Mouse (Mus musculus) large intestine, adult 2 months (tissue): ENCODE results near the gene Mcm2. TPM values are rescaled to one million over a fixed set of nuclear protein-coding genes. Genes with fewer than 3 reads are reported as not detected.

Experiments used
- DNase-seq: peaks from one replicate; pipeline ENCODE4 v3.0.0-alpha.2; 2012; ENCODE audit warnings: low read depth, low spot score
- WGBS: fragments of 180-500 bp; shearing (Covaris S2); methylation state at CpG from one replicate; pipeline ENCODE4 v1.1.7; 2018; 5-methylcytosine and 5-hydroxymethylcytosine counted together
- polyA plus RNA-seq: library from polyadenylated mRNA; depleted of rRNA; stranded (reverse); fragments of >200 nt; gene quantifications from 2 replicates; pipeline ENCODE4 v1.2.3, GENCODE M21; 2012

Gene Mcm2
- polyA plus RNA-seq, 1 experiment, result 27.9 TPM

DNA sequence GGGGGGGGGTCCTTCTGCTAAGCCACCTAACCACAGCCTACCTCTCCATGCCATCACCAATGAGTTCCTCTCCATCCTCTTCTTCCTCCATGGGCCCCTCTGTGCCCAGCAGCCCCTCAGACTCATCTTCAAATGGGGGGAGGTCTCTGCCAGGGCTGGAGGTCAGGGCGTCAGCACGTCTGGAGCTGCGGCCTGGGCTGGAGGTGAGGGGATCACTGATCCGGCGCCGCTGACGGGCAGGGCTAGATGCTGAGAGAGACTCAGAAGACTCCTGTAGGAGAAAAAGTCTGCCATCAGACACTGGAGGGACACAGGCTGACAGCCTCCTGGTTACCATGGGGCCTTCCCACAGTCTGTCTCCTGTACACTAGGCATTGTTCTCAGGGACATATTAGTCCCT is 1.3 kb downstream of the Mcm2 start:
- WGBS, result 85% methylated on average over 7 of the region's 7 CpGs
- DNase-seq, result no peak

DNA sequence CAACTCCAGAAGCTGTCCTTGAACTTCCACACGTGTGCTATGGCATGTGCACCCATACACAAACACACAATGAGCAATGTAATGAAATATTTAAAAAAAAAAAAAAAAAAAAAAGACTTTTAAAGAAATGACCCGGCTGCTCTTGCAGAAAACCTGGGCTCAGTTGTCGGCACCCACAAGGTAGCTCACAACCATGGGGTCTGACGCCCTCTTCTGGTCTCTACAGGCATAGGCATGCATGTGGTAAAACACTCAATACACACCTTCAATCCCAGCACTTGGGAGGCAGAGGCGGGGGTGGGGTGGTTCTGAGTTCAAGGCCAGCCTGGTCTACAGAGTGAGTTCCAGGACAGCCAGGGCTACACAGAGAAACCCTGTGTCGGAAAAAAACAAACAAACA is 2.6 kb downstream of the Mcm2 start:
- DNase-seq, result no peak
- WGBS, result 75% methylated on average over 6 of the region's 6 CpGs

DNA sequence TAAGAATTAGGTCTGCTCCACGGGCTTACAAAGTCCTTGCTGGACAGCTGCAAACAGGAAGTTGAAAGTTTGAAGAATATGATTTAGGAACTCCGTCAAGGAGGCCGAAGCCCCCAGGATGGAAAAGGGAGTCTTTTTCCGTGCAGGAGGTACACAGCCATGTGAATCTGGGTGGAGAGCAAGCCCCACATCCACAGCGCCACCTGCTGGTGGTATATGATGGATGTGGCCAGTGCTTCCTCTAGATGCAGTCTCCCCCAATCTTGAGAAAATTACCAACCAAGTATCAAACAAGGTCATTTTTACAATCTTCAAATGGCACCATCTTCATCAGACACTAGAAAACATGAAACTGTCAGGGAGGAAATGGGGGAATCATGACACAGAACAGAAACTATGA is 5.0 kb downstream of the Mcm2 start:
- WGBS, result 55% methylated on average over 5 of the region's 5 CpGs
- no peak for DNase-seq

GRCm38 (mm10) chr6:88890832-88891231 is 7.7 kb downstream of the Mcm2 start:
- no peak for DNase-seq
- WGBS, result 88% methylated on average over 7 of the region's 7 CpGs

- no peak for DNase-seq
- WGBS, result 87% methylated on average over 13 of the region's 13 CpGs
Observed at GRCm38 (mm10) chr6:88889410-88890042, 9.1 kb downstream of the Mcm2 start.

- WGBS, result 86% methylated on average over 2 of the region's 2 CpGs
- DNase-seq, result no peak
Observed at GRCm38 (mm10) chr6:88886417-88886967, 12.1 kb downstream of the Mcm2 start.

DNA sequence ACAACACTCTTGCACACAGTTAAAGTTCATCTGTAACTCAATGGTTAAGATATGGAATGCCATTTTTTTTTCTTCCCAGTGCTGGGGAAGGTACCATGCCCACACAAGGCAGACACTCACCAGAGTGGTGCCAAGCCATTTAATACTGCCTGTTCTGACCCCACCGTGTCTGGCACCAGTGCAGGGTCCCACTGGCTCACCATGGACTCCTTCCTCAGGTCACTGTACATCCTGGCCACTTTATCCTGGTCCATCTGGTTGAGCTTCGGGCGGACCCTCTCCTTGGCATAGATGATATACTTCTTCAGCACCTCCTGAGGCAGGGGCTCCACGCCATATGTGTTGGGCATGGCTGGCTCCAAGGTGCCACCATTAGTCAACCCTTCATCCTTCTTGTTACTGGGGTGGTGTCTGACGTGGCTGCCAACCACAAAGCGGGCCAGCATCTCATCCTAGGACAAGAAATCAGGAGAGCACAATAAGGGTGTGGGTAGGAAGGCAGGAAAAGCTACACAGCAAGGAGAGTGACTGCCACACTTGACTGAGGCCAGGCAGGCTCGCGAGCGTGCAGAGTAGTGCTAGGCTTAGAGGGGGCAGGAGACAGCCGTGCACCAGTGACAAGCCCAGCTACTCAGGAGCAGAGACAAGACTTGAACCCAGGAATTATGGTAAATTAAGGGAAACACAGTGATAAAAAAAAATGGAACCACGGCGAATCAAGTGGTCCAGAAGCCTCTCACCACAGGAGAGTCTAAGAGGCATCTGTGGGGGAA is 12.8 kb downstream of the Mcm2 start:
- WGBS, result 93% methylated on average over 12 of the region's 12 CpGs
- no peak for DNase-seq

- no peak for DNase-seq
- WGBS, result 94% methylated on average over 17 of the region's 17 CpGs
Observed at GRCm38 (mm10) chr6:88884690-88885089, 13.9 kb downstream of the Mcm2 start.

- 75% methylated on average over 10 of the region's 10 CpGs for WGBS
- DNase-seq, result no peak
Observed at GRCm38 (mm10) chr6:88884195-88884594, 14.4 kb downstream of the Mcm2 start.

- DNase-seq, result no peak
- WGBS, result 82% methylated on average over 7 of the region's 7 CpGs
Observed at GRCm38 (mm10) chr6:88881334-88881733, 17.2 kb downstream of the Mcm2 start.

GRCm38 (mm10) chr6:88879471-88879870 is 19.1 kb downstream of the Mcm2 start:
- WGBS, result 68% methylated on average over 4 of the region's 4 CpGs
- DNase-seq, result no peak

DNA sequence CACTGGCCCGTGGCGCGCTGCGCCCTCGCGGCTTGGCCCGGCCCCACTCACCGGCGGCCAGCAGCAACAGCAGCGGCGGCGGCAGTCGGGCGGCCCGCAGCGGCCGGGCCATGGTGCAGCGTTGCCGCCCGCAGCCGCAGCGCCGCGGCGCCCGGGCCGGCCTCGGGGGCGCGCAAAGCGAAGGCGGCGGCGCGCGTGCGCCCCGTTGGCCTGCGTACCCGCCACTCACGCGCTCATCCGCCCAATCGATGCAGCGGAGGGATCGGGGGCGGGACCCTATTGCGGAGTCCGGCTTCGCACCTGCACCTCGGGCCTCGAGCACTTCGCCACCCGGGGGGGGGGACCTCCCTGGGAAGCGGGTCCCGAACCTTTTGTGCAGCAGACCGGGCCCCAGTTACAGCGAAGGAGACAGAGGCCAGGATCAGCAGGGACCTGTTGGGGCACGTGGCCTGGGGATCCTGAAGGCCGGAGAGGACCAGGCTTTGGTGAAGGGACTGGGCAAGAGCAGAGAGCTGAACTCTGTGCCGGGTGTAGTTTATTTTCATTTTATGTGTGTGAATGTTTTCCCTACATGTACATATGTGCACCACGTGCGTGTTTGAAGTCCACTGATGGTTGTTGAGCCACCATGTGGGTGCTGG is 23.6 kb downstream of the Mcm2 start, which contains the start of gene Podxl2:
Podxl2 (minus strand) TSS at position 177 of the 641 bp plus-strand sequence.
- 6% methylated on average over 63 of the region's 63 CpGs for WGBS
- DNase-seq, result no peak

DNA sequence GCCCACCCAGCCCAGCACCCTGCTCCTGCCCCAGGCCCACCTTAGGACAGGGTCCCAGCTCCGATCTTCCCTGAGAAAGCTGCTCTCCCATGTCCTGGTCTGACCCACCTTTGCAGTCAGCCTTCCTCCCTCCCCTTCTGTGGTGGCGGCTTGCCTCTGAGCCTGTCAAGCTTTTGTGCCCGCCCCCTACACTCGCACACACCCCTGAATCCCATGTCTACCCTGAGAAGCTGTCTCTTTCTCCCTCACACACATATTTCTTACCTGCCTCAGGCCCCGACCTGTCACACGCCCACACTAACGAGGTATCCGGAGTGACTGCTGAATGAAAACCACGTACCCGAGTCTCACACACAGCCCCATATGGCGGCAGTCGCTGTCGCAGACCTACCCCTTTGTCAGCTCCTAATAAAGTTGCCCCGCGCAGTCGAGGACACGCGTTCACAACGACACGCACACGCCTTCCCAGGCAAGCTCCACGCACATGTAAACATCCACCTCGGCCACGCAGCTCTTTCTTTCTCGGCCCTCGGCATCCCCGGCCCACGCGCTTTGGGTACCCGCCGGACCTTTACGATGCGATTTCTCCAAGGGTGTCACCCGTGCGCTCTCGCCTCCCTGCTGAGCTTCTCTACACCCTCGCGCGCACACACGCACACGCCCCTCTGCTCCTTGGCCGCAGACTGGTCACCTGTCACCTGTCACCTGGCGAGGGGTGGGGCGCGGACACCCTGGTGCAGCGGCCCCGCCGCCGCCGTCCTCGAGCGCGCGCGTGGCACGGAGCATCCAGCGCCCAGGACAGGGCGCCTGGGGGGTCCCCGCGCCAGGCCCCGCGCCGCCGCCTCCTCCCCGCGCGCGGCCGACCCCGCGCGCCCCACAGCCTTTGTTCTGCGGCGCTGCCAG is 24.4 kb downstream of the Mcm2 start:
- no peak for DNase-seq

DNA sequence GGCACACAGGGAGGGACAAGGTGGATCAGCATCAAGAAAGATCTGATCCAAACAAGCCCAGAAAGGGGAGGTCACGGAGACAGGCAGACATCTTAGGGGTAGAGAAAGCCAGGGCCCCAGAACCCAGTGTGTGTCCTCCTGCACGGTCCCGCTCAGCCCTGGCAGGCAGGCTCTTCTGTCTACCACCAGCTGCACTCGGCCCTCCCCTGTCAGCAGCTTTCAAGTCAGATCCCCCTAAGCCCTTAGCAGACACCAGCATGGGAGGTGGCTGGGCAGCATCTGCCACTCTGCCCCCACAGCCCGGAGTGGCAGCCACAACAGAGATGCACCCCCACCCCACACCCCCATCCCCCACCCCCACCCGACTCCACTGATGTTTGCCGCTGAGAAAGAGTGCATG is 25.8 kb downstream of the Mcm2 start:
- 59% methylated on average over 7 of the region's 7 CpGs for WGBS
- DNase-seq, result no peak

More for the DNA sequence above, 24.4 kb downstream of the Mcm2 start:
- WGBS, result 5% methylated on average over 74 of the region's 74 CpGs

DNA sequence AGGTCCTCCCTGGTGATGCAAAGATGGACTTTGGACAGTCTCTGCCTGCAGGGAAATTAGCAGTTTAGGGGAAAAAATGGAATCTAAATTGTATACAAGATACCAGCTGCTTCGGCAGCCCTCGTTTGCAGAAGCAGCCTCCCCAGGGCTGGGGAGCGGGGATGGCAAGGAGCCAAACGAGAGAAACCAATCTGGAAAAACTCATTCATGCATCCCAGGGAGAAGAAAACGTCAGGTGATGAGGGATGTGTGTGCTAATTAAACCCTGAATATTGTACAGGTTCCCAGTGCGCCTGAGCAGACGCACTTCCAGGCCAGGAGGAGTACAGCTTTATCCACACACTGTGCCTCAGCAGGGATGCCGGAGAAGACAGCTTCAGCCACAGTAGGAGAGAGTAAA is 27.0 kb downstream of the Mcm2 start:
- DNase-seq, result no peak
- WGBS, result 42% methylated on average over 8 of the region's 8 CpGs

- WGBS, result 36% methylated on average over 4 of the region's 4 CpGs
- no peak for DNase-seq
Observed at GRCm38 (mm10) chr6:88870594-88870993, 28.0 kb downstream of the Mcm2 start.

DNA sequence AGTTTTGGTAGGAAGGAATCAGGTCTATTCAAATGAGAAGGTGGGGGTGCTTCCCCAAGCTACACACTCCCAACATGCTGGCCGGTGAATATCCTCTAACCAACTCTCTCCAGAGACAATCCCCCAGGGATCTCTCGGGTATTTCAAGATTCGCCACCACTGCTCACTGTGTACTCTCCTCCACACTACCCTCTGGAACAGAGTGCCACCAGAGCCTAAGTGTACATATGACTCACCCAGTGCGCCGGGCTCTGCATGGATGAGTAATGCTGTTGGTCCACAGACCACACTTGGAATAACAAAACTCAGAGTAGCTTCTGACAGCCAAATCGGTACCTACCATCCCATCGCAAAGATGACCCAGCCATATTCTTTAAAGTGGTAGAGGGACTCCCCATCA is 29.1 kb downstream of the Mcm2 start:
- WGBS, result 61% methylated on average over 7 of the region's 7 CpGs
- no peak for DNase-seq

- WGBS, result 76% methylated on average over 7 of the region's 7 CpGs
- DNase-seq, result no peak
Observed at GRCm38 (mm10) chr6:88865704-88866103, 32.9 kb downstream of the Mcm2 start.

DNA sequence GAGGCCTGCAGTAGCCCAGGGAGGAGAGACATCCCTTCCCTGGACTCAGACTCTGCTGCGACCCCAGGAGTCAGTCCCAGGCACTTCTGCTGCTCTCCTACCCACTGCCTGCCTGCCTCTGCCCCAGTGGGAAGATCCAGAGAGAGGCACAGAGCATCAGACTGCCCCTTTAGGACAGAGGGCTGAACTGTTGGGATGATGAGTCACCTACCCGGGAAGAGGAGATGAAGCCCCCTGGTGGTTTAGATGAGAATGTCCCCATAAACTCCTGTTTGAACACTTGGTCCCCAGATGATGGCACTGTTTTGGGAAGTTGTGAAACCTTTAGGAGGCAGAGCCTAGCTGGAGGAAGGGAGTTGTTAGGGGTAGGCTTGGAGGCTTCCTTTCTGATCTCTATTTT is 37.7 kb downstream of the Mcm2 start:
- DNase-seq, result no peak
- WGBS, result 12% methylated on average over 2 of the region's 2 CpGs

GRCm38 (mm10) chr6:88858341-88858740 is 40.2 kb downstream of the Mcm2 start:
- WGBS, result 70% methylated on average over 7 of the region's 7 CpGs
- no peak for DNase-seq
